Mouse (Mus musculus): ENCODE results near the gene Cps1. TPM values are rescaled to one million over a fixed set of nuclear protein-coding genes. Genes with fewer than 3 reads are reported as not detected.

Cps1 gene
- 1 to 10 TPM in 1 of 2 experiments, under 1 TPM in 1; 0.15 to 1.0 TPM for total RNA-seq (2021)
- long read RNA-seq, experiment 1: 0 reads
- long read RNA-seq, experiment 2: 0 reads

DNA sequence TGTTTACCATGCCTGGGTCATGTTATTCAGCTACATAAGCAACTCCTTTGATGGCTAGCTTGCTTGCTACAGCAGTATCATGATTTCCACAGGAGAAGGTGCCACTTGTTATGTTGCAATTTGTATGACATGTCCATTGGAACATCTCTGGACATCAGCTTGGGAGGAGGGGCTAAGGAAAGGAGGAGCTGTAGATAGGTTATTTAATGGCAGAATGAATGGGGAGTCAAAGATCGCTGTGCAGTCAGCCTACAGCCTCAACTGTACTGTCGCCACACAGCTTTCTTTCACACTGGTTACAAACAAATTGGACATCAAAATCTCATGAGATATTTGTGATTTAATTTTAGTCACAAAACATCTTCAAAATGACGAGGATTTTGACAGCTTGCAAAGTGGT is at the start of gene Cps1:
Cps1 (plus strand) TSS at position 230 of the 400 bp plus-strand sequence.
- no peak for DNase-seq (ENCODE audit: low spot score in 2 of 2)

DNA sequence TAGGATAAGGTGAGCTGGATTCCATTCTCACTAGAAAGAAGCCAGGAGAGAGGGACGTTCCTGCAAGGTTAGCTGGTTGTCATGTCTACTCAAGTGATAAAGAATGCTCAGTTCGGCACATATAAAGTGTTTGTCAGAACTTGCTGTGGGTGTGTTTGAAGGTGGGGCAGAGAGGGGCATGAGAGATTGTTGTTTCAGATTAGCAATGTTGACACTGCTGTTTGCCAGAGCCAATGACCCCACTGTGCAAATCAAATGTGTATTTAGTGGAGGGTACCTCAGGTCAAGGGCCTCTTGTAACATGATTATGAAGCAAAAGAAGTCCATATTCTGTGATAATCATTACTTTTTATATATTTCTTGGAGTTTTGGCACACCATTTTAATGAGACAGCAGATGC is 45.1 kb upstream of the Cps1 start:
- DNase-seq (ENCODE audit: low spot score in 2 of 2): no peak

DNA sequence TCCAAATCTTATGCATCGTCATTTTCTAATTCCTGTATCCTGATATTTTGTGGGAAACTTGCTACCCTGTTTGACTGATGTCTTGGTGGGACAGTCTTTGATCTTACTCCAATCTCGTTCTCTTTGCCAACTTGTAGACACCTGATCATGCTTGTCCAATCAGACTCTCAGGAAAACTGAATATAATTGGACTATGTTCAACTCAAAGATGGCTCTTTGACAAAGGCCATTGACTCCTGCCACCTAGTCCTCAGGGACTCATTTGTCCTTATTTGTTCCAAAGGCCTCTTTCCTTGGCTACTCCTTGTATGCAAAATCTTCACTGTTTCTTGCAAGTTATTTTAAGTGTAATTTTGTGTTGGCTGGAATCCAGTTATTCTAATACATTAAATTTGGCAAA is 44.2 kb upstream of the Cps1 start:
- DNase-seq (ENCODE audit: low spot score in 2 of 2): no peak

DNA sequence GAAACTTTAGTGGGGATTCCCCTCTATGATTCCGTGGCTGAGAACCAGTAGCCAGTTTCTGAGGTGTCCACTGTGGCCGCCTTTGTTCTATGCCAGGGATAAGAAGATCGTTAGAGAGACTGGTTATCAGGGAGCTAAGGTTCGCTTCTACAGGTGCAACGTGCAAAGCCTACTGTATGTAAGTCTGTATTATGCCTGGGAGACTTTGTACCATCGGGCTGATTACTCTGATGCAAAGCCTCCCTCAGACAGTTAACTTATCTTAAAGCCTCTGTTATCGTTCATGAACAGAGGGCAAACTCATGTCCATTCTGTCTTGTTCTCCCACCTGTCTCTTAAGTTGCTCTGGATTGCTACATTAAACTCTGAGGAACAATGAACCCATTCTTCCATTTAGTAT is 43.7 kb upstream of the Cps1 start:
- DNase-seq (ENCODE audit: low spot score in 2 of 2): no peak

DNA sequence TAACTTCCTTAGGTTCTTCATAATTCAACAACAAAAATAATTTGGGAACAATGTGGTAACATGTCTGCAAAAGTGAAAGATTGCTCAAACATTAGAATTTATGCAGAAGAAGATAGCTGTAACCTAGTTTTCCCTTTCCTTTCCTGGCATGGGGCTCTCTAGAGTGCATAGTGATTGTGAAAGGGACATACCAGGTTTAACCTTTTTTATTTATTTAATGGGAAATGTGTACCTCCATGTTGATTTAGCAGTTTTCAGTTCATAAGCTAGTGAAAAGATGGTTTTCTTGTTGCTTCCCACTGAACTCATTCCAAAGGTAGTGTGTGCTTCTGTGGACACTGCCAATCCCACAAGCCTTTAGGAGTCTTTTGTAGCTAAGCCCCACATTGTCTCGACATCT is 30.4 kb upstream of the Cps1 start:
- DNase-seq (ENCODE audit: low spot score in 2 of 2): no peak

DNA sequence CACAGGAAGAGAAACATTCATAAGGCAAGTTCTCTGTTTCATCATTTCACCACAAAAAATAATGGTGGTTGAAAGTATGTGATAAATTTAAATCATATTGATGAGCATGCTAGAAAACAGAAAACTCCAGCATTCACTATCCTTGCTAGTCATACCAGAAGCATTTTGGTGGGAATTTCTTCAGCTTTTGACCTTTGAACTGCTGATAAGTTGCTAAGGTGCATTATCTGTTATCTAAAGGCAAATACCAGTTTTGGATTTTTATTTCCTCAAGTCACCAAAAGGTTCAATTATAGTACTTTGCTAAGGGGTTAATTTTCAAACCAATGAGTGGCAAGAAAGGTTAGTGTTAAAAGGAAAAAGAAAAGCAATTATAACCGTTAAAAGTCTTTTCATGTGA is 23.6 kb upstream of the Cps1 start:
- DNase-seq (ENCODE audit: low spot score in 2 of 2): no peak

DNA sequence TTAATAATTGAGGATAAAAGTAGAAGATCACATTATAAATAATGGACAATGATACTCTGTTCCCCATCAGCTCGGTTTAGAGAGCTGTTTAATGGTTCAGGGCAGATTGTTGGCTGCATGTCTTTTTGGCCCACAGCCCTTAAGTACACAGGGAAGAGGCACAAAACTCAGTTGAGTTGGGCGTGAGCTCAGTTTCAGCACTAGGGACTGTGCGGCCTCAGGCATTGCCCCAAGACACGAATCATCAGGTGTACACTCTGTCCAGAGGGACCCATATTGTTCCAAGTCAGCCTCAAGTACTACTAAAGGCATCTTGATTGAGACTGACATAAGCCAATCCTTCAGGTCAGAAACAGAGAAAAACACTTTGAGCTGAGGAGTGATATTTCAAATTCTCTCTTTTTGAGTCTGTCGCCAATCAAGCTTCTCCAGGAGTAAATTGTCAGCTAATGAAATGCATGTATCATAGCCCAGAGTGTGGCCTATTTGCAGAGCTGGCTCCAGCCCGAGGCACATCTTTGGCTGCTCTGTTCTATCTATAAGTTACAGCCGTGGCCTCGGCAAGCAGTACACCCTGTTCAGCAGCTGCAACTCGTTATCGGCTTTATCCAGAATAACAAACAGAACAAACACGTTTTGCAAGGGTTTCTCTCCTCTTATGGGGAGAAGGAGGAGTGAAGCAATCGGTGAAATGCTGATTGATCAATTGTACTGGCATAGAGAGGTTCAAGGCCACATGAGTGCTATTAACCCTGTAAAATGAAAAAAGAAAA is 19.2 kb upstream of the Cps1 start:
- DNase-seq (ENCODE audit: low spot score in 2 of 2): no peak

DNA sequence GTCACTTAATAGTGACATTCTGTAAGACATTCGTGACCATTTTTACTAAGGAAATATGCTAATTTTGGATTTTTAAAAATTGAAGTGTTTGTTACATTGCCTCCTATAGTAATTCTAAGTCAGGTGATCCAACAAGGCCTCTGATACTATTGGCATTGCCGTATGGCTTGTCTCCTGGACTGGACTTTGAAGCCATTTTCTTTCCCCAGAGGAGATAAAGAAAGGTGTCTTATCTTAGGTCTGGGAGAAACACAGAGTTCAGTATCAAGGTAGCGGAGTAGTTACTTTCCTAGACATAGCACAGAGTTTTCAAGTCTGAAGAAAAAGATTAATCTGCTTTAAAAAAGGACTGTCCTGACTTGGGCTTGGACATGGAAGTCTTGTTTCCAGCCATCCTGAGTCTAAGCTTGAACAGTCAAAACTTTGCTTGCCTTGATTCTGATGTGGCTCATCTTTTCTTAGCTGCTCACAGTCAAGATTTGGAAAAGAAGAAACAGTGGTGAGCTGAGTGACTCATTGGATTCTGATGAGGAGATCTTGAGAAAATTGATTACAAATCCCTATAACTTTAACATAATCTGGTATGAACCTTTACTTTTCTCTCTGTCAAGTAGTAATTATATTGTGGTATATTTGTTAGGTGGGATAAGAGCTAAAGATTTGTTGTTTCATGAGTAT is 11.1 kb upstream of the Cps1 start:
- DNase-seq (ENCODE audit: low spot score in 2 of 2): no peak

DNA sequence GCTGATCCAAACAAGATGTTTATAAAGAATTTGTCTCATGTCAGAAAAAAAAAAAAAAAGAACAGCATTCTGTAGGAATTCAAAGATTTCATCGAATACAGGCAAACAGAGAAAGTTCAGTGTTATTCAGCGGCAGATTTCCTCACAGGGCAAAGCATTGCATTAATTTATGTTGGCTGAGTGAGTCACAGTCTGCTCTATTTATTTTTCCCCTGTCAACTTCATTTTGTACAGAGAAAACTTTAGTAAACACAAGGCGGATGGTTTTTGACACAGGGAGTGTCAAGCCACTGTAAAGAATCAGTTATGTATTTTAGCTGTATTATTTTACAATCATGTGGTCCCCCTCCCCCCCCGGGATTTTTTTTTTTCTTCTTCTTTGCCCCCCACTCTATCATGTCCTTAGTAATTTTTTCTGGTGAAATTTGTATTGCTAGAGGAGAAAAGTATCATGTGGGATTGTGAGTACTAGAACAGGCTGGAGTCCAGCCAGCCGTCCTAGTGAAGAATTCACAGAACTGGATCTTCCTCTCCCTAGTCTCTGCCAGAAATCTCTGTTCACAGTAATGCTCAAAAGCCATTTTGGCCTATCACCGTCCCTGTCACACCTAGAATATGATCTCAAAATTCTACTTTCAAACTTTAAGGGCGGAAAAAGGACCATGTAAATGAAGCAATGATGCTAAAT is 9.3 kb upstream of the Cps1 start:
- no peak for DNase-seq (ENCODE audit: low spot score in 2 of 2)

DNA sequence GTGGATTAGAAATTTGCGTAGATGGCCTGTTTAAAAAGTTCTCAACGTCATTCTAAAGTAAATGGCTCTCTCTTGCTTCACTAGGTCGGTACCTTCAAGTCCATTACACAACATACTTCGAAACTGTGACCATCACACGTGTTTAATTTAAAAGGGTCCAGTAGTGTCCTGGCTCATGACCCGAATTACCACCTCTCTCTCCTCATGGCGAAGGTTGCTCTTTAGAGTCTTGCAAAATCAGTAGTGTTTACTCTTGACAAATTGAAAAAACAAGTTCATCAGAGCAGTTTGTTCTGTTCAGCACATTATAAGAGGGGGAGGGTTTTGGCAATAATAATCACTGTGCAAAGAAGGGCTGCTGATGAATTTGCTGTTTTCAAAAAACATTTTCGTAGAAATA is 6.3 kb upstream of the Cps1 start:
- no peak for DNase-seq (ENCODE audit: low spot score in 2 of 2)

DNA sequence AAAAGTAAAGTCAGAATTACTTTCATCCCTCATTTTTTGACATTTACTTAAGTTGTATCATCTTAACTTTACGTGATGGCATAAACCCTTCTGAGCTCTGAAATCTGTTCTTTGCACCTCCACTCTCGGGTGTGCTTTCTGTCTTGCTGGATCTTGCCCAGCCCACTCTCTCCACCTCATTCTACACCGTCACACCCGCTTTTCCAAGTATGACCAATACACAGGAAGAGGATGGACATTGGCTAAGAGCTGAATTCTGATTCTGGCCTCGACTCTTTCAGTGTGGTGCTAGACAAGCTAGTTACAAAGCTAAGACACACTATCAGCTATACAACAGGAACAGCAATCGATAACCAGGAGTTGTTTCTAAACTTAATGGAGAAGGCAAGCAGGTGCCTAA is 5.0 kb upstream of the Cps1 start:
- no peak for DNase-seq (ENCODE audit: low spot score in 2 of 2)

DNA sequence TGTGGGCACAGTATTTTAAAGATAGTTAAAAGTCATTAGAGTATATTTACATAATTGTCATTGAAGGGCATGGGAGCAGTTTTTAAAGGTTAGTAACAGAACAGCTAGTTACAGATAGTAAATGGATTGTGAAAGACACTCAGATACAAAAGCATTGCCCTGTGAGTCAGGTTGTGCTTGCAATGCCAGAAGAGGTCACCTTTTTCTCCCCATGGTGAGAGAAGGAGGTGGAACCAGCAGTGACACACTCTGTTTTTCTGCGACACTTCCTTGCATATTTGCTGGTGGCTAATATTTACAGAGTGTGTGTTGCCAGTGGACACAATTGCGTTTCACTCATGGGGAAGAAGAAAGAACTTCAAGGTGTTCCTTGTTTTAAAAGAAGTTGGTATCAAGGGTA is 2.6 kb downstream of the Cps1 start:
- no peak for DNase-seq (ENCODE audit: low spot score in 2 of 2)

DNA sequence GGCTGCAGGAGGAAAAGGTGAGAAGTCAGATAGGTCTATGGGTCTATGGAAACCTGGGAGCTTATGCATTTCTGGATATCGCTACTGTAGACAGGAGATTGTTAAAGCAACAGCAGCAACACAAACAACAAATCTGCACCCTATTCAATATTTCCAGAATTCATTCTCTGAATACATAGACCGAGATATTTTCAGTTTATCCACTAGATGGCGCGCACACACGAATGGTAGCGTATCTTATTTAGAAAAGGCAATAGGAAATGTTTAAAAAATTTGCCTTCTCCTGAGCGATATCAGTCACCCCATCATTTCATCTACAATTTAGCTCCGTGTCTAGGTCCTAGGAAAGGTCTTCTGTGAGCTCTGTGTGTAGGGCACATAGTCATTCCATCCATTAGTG is 21.1 kb downstream of the Cps1 start:
- no peak for DNase-seq (ENCODE audit: low spot score in 2 of 2)

DNA sequence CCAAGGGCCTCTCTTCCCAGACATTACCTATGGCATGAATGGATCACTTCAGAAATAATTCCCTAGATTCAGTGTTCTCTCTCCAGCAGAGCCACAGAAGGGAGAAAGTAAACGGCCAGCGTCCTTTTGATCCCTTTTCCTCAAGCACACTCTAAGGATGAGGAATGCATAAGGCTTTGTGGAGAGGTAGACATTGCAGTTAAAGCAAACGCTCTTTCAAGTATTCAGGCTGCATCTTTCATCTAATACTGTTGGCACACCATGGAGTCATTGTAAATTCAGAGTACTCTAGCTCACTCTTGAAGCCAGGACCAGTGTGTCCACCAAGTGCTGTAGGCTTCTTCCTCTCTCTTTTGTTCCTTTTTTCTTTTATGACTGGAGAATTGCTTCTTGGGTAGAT is 28.4 kb downstream of the Cps1 start:
- DNase-seq (ENCODE audit: low spot score in 2 of 2): no peak

DNA sequence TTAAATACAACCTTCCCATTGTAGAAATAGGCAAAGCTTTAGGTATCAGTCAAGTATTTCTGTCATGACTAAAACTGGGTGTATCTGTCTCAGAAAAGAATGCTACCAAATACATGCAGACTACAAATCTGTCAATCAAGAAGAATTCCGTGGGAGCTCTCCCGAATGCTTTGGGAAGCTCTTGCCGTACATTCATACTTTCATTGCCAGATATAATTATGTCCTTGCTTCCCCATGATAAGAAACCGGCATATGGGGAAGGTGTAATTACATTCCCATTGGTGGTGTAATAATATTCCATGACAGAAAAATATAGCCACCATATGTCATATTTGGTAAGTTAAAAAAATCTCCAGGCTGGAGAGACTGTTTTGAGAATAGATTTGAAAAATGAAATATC is 44.5 kb downstream of the Cps1 start:
- DNase-seq (ENCODE audit: low spot score in 2 of 2): no peak

DNA sequence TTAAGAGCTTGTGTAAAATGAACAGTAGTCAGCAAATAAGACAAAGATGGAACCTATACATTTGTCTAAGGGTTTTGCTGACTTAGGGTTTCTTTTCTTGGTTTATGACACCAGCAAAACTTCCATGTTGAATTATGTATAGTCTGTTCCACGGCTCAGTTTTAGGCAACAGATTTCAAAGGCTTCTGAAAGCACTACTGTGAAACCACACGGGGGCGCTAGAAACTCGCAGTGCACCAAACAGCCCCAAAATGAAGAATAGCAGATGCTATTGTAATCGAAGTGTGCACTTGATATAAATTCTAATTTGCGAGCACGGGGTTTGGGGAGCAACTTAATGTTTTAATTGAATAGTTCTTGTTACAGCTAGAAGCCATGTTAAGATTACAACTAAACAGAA is 58.3 kb downstream of the Cps1 start:
- peak; percentile 29 to 56 for DNase-seq (ENCODE audit: low spot score in 2 of 2)

DNA sequence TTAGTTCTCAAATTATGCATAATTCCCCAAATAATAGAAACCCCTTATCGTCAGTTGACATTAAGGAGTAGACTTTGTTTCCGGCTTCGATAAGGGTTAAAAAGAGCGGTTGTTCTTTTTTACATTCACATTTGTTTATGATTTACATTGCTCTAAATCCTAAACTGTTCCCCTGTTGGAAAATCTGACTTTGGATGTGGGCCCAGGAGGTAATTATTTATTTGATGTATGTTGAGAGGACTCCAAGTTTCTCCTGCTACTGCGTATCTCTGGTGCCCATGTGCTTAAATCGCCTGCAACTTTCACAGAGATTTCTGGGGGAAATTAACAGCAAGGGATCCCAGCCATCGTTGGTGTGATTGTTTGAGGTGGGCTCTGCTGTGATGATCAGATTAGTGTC is 59.4 kb downstream of the Cps1 start:
- no peak for DNase-seq (ENCODE audit: low spot score in 2 of 2)

DNA sequence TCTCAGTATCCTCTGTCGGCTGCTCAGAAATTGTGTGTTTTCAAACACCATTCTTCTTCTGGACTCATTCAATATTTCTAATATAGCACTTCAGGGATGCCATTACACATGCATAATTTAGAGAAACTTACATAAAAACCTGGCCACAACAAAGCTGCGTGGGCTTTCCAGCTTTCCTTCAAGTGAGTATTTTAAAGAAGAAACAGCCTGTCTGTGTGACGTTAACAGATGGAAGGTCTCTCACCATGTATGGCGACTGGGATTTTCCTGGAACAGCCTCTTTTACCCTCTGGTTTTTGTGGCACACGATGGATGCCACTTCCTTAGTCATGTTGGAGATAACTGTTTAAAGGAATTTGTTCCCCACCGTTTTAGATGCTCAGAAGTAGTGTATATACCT is 60.7 kb downstream of the Cps1 start:
- no peak for DNase-seq (ENCODE audit: low spot score in 2 of 2)

DNA sequence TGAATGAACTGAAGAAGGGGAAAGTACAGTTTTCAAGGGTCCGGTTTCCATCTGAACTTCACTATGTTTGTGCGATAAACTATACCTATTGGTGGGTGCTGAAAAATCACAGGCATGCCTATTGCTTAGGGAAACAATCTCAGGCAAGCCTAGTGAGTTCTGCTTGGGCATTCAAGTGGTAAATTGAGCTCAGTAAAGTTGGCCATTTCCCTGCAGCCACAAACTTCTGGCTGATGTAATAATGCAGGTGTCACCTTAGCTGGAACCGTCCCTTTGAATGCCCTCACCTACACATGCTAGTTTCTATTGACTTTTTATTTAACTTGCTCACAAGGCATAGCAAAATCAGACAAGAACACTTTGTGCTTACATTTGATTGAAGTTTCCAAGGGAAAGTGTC is 61.3 kb downstream of the Cps1 start:
- DNase-seq (ENCODE audit: low spot score in 2 of 2): no peak

DNA sequence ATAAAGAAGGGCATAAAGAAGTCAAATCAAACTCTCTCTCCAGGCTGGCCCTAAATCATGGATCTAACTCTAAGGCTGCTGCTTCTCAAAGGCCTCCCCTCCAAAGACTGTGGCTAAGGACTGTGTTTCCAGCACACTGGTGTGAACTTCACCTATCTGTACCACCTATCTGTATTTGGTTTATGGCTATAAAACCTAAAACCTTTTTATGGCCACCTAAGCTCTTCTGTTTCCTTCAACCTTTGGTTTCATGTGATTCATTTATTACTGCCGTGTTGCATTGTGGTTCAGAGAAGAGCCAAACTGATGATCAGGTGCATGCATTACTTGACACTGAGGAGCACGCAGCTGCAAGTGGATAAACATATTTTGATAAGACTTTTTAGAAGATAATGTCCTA is 74.5 kb downstream of the Cps1 start:
- no peak for DNase-seq (ENCODE audit: low spot score in 2 of 2)

DNA sequence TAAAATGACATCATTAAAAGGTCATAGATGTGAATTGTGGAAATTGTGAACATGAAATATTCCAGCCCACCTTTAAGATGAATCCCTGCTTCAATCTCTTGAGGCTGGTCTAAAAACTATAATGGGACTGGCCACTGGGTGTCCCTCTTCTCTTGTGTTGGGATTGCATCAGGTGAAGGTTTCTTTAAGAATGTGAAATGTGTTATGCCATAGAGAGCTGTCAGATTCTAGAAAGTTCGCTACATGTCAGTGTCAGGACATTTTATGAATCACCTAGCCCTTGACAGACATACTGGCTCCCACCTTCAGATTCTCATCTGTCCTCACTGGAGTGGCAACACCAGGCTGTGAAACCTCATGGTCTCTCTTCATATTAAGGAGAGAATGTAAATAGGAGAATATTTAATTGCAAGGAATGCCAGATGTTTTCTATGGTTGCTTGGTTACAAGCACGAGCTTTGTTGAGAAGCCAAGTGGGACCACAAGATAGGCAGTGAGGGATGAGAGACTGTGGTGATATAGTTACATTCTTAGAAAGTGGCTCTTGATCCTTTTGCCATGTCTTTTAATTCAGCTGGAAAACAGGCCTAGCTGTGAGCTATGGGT is 95.6 kb downstream of the Cps1 start:
- no peak for DNase-seq (ENCODE audit: low spot score in 2 of 2)

DNA sequence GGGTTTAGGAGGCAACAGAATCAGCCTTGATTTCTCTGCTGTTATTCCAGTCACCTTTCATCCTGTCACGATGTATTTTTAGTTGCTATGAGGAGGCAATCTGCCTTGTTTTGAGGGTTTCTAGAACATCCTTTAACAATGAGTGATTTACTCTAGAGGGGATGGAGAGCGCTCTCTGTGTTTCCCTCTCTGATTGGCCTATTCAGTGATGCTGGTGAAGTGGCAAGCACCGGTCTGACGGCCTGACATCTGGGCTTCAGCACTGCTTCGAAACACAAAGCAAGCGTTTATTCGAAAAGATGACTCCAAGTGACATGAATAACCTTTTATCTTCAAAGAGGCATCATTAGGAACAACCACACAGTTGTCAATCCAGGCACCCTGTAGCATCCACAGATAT is 100.8 kb downstream of the Cps1 start:
- DNase-seq (ENCODE audit: low spot score in 2 of 2): no peak
